Mouse (Mus musculus) adrenal gland, adult (tissue): Measurements from ENCODE around the gene Pir.
A peak's percentile ranks its signal among the peaks of the same experiment; 100 is the strongest.

Experiments
- DNase-seq, 2 experiments: peaks; one replicate each; pipeline ENCODE4 v3.0.0; 2022 to 2023; ENCODE audit warnings: low spot score in 1 of 2; ENCODE audit not compliant: inconsistent age in 2 of 2

Pir gene

DNA sequence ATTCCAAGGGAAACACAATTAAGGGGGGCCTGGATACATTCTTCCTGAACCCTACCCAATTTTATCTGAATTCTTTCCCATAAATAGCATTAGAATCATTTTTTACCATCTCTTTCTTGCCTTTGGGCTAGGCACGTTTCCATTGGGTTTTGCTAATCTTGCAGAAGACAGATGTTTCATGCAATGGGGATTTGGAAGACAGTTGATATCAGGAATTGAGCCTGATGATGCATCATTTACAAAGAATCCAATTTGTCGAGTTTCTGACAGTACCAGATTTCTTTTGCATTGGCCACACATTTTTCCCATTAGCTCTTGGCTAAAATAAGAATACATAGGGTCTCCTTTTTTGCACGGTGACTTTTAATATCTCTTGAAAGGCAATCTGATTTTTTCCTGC is 61.6 kb downstream of the Pir start:
- no peak for DNase-seq

DNA sequence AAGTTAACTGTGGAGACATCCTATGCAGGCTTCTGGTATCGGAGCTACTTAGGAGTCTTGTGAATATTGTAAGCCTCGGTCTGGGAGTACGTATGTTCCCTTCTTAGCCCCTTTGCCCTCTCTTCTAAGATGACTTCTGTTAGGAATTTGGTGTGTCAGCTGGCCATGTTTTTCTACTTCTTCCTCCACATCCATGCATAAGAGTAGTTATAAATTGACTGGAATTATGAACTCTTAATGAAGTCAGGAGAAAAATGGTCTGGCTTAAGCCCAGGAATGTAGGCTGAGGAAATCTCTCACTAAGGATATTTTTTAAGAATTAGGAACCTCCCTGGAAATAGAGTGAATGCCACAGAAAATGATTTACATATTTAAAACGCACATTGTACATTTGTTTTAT is 69.4 kb downstream of the Pir start:
- no peak for DNase-seq

DNA sequence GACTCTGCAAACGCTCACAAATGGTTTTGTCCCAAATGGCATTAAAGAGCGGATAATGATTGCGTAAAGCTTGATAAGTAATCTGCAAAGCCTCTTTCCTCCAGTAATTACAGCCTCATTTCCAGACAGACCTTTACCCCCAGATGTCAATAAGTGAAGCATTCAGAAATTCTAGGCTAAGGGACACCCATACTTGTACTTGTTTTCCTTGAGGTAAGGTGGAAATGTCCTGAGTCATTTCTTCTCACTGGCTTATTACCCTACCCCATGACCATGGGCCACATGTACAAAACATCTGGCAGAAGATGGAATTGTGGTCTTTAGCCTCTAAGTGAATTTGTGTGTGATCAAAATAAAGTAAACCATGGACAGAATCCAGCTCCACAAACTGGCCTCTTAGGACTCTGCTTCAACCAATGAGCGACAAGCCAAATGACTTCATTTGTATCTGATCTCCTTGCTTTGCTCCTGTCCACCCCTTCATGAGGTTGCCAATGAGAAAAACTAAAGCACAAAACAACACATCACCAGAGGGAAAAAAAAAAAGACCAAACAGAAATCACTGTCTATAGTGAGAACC is 76.3 kb downstream of the Pir start:
- DNase-seq: no peak

DNA sequence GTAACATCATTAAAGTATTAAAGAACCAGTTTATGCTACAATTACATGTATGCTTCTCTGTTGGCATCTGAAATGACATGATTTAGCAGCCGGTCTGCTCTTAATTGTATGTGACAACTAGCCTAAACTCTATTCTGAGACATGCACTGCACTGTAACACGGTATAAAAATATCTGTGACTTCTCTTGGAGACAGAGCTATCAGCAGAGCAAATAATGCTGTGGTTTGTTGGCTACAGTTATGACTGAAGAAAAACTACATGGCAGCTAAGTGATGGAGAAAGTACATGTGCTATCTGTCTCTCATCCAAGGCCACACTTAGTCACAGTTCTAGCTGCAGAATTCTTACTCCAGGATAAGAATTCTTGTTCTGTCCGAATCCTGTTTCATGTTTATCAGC is 79.8 kb downstream of the Pir start:
- DNase-seq: peak in 1 of 2 experiments; percentile 30

DNA sequence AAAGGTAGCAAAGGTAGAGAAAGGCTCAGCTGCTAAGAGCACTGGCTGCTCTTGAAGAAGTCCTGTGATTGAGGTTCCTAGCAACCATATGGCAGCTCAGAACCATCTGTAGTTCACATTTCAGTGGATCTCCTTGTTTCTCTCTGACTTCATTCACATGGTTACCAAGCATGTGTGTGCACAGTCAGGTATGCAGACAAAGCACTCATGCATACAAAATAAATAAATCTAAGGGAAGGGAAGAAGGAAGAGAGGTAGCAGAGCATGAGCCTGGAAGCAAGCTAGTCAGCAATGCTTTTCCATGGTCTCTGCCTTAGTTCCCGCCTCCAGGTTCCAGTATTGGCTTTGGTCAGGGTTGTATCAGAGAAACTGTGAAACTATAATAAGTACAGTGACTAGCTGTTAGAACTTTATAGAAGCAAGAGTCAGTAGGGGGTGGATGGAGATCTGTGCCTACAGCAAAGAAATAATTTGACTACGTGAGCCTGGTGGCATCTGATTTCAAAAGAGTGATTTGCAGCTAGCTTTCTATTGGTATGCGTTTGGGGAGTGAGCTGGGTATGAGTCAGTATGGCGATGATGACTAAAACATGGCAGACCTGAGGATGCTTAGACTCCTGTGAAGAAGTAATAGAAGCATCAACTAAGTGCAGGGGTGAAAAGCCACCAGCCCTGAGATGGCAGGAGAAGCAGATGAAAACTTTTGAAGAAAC is 96.1 kb downstream of the Pir start:
- DNase-seq: no peak

DNA sequence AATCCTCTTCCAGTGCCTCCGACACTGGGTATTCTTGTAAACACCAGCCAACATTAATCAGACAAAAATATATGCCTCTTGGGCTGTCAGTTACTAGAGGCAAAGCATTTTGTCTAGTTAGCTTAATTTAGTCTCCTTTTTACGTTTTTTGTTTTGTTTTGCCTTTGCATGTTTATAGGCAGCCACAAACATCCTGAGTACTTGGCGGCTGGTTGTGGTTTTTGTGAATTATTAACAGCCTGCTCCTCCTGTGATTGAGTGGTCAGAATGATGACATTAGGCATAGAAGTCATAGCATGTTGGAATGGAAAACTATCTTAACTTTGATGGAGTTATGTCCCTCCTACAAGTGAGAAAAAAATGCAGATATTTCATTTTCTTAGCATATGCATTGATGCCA is 101.4 kb downstream of the Pir start:
- no peak for DNase-seq

DNA sequence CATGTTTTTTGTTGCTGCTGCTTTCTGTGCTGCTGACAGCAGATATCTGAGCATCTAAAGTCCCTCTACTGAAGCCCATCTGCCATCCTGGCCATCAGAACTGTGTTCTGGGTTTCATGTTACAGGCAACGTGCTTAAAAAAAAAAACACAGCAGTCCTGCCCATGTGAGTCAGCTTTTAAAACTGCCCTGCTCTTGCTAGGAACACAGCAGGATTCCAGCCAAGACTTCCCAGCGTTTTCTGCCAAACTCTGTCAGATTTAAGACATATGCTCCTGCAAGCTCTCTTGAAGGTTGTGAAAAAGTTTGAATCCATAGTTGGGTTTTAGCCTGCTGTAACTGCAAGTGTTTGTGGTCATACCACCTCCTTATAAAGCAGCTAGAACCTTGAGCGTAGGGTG is 103.9 kb downstream of the Pir start, which contains the start of gene Vegfd:
Vegfd (plus strand) TSS at position 298 of the 400 bp plus-strand sequence.
- peak; percentile 70 to 85 for DNase-seq

DNA sequence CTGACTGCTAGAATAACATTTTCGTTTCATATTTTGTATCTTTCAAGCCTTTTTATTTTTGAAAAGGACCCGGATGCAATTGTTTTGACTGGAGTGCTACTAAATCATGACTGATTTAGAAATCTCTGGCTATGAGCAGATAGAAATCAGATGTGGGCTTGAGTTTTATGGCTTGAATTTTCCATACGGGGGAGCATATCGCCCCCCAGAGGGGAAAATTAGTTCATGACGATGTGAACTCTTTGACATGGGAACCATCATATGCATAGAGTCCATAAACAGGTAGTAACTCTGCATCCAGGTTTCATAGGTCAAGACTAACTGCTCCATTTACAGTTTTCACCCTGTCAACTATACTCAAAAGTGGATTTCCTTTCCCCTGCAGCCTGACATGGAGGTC is 105.4 kb downstream of the Pir start:
- DNase-seq: peak in 1 of 2 experiments; percentile 66

DNA sequence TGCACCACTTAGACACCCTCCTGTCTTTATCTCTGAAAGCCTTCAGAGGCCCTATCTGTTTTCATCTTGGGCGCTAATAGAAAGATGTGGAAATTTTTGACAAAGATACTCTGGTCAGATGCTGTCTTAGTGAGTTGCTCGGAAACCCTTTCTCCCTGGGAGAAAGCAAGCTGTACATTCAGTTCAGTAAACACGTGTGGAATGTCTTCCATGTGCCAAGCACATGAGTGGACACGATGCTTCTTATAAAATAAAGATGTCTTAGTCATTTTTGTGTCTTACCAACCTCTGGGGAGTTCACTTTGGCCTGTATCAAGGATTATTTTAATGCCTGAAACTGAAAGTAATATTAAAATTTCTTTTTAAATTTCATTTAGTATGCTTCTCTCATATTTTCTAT is 110.5 kb downstream of the Pir start:
- DNase-seq: no peak

DNA sequence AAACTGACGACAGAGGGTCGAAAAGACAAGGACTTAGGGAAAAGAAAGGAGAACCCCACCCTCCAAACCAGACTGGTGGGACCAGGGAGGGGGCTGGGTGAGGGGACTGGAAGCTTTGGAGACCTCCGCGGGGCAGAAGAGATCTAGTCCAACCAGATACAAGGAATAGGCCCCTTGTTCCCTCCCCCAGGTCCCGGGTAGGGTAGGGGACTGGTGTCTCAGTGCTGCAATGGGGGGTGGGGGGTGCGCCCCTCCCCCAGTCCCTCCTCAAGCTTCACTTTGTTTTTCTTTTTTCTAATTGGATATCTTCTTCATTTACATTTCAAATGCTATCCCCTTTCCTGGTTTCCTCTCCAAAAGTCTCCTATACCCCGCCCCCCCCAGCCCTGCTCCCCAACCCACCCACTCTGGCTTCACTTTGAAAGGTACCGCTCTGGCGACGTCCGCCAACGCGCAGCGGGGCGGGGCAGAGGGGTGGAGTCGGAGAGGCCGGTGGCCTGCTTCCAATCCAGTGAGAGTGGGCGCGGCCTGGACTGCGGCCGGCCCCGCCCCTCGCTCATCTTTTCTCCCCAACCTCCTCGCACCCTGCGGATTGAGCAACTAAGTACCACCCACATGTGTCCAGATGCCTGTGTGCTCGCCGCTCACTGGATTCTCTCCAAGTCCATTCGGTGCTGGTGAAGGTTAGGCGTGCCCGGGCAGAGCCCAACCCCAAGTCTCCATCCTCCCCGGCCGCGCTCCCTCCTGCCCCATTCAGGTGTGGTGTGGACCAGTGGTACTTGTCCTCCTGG is 112.6 kb downstream of the Pir start:
- DNase-seq: peak; percentile 86 to 93

DNA sequence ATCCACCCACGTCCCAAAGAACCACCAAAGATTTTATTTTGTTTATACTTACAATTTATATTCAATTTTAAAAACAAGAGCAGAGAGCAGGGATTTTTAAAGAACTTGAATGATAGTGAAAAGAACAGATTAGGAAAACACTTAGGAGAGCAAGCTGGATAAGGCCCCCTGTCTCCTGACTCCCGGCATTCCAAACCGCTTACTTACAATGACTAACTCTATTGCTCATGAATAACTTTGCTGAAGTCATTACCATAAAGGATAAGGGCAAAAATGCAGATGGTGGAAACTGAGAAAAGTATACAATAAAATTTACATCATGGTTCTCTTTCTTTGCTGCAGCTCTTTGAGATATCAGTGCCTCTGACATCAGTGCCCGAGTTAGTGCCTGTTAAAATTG is 124.9 kb downstream of the Pir start:
- DNase-seq: no peak

DNA sequence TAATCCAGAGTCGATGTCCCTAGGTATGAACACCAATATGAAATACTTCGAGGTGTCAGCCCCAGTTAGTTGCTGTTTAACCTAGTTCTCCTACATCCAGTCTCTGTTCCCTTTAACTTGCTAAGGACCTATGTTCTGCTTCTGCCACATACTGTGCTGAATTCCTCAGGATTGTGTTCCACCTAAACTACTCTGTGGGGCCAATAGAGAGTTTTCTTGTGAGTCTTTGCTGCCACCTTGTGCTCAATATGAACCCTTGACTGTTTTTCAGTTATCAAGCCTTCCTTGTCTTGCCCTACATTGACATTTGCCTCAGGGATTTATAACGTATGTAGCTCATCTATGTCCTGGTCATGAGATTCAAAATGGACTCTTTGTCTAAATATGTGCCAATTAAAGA is 129.3 kb downstream of the Pir start:
- peak in 1 of 2 experiments; percentile 54 for DNase-seq

DNA sequence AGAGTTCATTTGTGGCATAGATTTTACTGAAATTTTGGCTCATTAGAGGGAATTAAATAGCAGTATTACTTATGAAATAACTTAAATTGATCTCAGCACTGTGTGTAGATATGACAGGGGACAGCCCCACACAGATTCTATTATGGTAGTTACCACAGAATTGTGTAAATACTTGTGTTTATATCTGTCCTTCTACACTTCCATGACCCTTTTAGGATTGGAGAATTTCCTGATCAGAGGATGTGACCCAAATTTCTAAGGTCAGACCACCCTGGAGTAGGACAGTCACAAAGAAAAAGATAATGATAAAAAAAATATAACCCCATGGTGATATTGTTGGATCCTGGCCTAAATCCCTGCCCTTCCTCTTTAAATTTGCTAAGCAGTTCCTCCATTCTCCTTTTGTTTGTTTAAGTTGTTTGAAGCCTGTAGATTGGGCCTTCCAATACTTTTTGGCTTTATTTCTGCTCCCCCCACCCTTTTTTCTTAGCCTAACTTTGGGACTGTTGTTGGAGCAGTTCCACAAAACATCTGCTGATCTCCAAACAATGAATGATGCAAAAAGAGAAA is 136.0 kb downstream of the Pir start:
- no peak for DNase-seq

DNA sequence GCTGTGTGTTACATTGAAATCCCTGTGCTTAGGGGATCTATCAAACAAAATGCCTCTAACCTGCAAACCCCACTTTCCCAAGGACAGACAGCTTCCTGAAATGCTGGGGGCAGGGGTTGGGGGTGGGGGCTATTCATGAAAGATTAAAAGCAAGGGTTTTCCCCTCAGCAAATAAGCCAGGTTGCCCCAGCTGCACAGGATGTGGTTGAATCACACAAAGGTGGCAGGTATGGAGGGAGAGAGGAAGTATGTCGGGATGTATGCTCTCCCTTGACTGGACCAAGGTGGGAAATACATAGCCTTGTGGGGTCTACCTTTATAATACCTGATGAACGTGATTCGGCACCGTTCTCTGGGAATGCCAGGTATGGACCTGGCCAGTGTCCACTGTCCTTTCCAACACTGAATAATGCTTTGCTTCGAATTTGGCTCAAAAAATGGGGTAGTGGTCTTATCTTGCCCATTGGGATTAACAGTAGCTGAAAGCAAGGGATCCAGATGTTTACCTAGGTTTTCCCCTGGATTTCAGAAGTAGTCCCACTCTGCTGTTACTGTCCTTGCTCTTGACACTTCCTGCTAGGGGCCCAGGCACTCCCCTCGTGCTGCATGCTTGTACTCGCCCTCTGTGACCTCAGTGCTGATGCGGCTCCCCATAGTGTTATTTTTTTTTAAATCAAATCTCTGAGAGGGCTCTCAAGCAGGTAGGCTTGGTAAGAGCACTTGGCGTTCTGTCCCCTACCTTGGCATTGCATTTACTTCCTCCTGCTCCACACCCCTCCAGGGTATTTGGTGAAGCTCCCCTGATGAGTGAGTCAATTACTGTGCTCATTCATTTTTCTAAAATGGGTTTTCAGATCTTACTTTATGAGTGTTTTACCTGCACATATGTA is 137.2 kb downstream of the Pir start:
- DNase-seq: no peak

DNA sequence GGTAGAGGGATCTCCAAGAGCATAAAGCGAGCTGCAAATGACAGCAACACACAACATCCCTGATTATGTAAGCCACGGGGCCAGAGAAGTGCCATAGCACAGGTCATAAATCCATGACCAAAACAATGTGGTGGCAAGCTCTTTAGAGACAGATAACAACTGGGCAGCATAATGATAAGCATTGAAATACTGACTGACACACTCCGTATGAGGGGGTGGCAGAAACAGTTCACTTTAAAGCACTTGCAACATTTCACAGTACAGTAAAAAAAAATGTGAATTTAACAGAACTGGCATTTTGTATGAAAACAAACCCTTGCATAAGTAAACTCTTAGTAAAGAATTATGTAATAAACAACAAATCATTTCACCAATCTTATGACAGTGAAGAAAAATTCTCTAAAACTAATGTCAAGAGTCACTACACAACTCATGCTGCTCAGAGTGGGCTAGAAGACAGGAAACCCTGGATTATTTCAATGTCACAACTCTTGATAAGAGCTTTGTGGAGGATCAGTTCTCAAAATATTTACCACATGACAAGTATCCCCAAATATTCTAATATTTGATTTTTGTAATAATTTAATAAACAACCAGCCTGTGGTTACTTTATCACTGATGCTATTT is 139.2 kb downstream of the Pir start:
- DNase-seq: peak in 1 of 2 experiments; percentile 50

DNA sequence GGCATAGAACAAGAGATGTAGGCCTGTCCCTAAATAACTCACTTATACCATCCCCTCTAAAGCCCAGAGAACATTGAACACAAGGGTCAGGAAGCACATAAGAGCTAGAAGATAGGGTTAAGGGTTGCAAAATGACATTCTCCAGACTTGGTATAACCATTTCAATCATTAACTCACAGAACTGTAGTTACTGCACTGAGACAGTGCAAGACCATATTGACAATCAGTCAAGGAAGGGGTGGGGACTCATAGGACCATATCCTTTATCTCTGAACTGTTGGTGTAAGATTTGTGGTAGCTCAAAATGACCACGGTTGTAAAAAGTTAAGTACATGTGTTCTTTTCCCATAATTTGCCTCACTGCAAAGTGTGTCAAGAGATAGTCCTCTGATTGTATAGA is 141.4 kb downstream of the Pir start:
- no peak for DNase-seq

DNA sequence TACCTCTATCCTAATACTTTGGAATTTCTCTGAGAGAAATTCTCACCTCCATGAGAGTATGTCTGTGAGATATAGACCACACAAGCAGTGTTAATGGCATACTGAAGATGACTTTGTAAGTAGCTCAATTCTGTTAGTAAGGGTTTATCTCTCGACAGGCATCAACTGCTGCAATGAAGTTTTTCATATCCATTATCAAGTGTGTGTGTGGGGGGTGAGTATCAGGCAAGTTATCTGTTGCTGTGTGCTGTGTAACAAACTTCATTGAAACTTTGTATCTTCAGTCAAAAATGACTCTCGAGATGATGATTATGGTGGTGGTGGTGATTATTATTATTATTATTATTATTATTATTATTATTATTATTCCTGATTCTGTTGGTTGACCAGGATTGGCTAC is 147.6 kb downstream of the Pir start:
- no peak for DNase-seq

DNA sequence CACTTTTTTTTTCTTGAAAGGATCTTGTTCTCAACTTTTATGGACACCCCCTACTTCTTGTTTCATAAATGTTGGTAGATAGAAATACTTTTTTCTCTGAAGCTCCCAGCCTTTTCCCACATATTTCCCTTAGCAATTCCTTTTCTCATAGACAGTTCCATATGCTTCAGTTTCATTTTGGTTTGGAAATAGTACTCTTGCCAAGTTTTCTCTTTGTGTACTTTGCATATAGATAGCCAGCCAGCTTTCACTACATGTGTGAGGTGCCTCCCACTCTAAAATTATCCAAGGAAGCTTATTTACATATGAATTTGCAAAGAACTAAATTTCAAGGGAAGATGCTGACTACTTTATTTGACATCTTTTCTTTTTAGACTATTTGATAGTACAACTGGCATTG is 148.8 kb downstream of the Pir start:
- DNase-seq: no peak

DNA sequence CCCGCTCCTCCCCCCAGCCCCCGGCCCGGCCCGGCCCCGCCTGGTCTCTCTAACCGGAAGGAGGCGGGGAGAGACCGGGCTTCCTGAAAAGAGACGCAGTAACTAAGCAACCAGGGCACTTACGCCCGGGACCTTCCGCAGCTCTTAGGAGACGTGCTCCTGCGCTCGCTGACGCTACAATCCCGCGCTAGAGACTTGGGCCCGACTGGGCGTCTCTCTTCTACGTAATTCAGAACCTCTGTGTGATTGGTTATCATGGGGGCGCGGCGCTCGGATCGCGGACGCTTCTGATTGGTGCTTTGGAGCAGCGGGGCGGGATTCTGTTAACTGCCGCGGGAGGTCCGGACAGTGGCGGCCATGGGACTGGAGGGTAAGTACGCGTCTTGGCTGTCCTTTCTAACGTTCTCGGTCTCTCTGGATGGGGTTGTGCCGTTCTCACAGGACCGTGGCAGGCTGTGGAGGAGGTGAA is 150.3 kb downstream of the Pir start, which contains the start of gene Piga:
Piga (plus strand) TSS at position 317 of the 469 bp plus-strand sequence.
- peak; percentile 94 to 96 for DNase-seq

DNA sequence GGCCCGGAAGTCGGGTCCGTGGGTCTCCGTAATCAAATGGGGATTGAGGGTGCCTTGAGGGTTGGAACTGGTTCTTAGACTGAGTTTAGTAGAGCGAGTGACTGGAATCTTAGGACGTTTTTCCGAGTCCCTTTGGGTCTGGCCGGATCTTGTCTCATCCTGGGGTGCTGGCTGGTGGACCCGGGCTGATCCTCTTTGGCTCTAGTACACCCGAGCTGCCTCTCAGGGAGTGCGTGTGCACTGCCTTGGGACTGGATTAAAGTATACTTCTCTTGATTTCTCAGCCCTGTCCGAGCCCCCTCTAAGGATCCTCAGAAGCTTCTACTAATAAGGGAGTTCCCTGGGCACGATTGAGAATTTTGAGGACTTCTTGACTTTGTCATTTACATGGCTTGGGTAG is 150.8 kb downstream of the Pir start:
- DNase-seq: no peak
